Mouse (Mus musculus) intestine, postnatal 0 days (tissue): ENCODE data around the gene Mad1l1. TPM values are rescaled to one million over a fixed set of nuclear protein-coding genes. Genes with fewer than 3 reads are reported as not detected.

Experiments
- ATAC-seq: fragments of 200-750 bp; cut with Nextera tagmentation; 2 replicates; pipeline ENCODE4 v1.8.0; 2017; ENCODE audit warnings: mild to moderate bottlenecking, moderate TSS enrichment, moderate library complexity
- H3K27ac ChIP-seq: fragments of 300-500 bp; sonication (generic); 2 replicates; pipeline ENCODE4 v1.5.1; 2014; ENCODE audit warnings: mild to moderate bottlenecking, low read depth, low read length, moderate library complexity
- H3K27me3 ChIP-seq: fragments of 300-500 bp; sonication (generic); replicated peaks from 2 replicates; pipeline ENCODE4 v1.6.1; 2014; ENCODE audit warnings: low read length, mixed read lengths; ENCODE audit not compliant: control insufficient read depth, insufficient read depth
- H3K36me3 ChIP-seq: fragments of 300-500 bp; sonication (generic); 2 replicates; pipeline ENCODE4 v1.6.1; 2014; ENCODE audit warnings: mild to moderate bottlenecking, moderate library complexity; ENCODE audit not compliant: control insufficient read depth, insufficient read depth
- H3K4me1 ChIP-seq: fragments of 300-500 bp; sonication (generic); replicated peaks from 2 replicates; pipeline ENCODE4 v1.6.1; 2014; ENCODE audit warnings: antibody characterized with exemption, low read length, mixed read lengths; ENCODE audit not compliant: control insufficient read depth, insufficient read depth
- H3K4me2 ChIP-seq: fragments of 300-500 bp; sonication (generic); replicated peaks from 2 replicates; pipeline ENCODE4 v1.6.1; 2014; ENCODE audit warnings: low read depth, mild to moderate bottlenecking, moderate library complexity
- H3K4me3 ChIP-seq: fragments of 300-500 bp; sonication (generic); 2 replicates; pipeline ENCODE4 v1.5.1; 2014; ENCODE audit warnings: low read depth, low read length
- H3K9ac ChIP-seq: fragments of 300-500 bp; sonication (generic); 2 replicates; pipeline ENCODE4 v1.6.1; 2014; ENCODE audit warnings: mild to moderate bottlenecking, low read depth, low read length
- H3K9me3 ChIP-seq: fragments of 300-500 bp; sonication (generic); 2 replicates; pipeline ENCODE4 v1.6.1; 2016; ENCODE audit warnings: mixed run types; ENCODE audit not compliant: control insufficient read depth
- CTCF ChIP-seq: sonication (generic); IDR thresholded peaks from 2 replicates; pipeline ENCODE4 v1.5.1; 2016; ENCODE audit warnings: low read depth, mild to moderate bottlenecking, control low read depth, antibody characterized with exemption, moderate library complexity
- WGBS: fragments of 180-500 bp; shearing (Covaris S2); extraction: QIAGEN DNeasy Blood & Tissue Kit; methylation state at CpG from one replicate; pipeline ENCODE4 v1.1.7; 2014; 5-methylcytosine and 5-hydroxymethylcytosine counted together
- polyA plus RNA-seq: library from polyadenylated mRNA; unstranded; fragments of >200 nt; fragmentation: Nextera tagmentation; extraction: Ambion mirVana; gene quantifications from 2 replicates; pipeline ENCODE4 v1.2.1, GENCODE M21; 2015

Mad1l1 gene
- polyA plus RNA-seq, 1 experiment from 2014 or later: 10.3 TPM

- no peak overlapping the region for H3K4me3 ChIP-seq
- 0 out of 2 replicates have a peak, but pooled peaks cover 5% of the 10 kb centered on the region for H3K4me1 ChIP-seq
- H3K27me3 ChIP-seq: no peaks in the 10 kb centered on the region
- no peak overlapping the region for H3K27ac ChIP-seq
- H3K9me3 ChIP-seq: no peaks in the 10 kb centered on the region
- H3K4me2 ChIP-seq: no peak overlapping the region
- no peak for ATAC-seq
- no peak overlapping the region for H3K9ac ChIP-seq
- H3K36me3 ChIP-seq: no peaks in the 10 kb centered on the region
- no peak for TF ChIP-seq CTCF
- 68% methylated on average over 2 of the region's 2 CpGs for WGBS
Observed at GRCm38 (mm10) chr5:140113281-140113680, 208.1 kb downstream of the Mad1l1 start.

- no peak overlapping the region for H3K4me3 ChIP-seq
- no peak overlapping the region for H3K27ac ChIP-seq
- H3K36me3 ChIP-seq: 0 out of 2 replicates have a peak, but pooled peaks cover 3% of the 10 kb centered on the region
- H3K9me3 ChIP-seq: no peaks in the 10 kb centered on the region
- no peak overlapping the region for H3K9ac ChIP-seq
- no peak for ATAC-seq
- TF ChIP-seq CTCF: no peak
- 23% methylated on average over 3 of the region's 3 CpGs for WGBS
- H3K4me1 ChIP-seq: no peaks in the 10 kb centered on the region
- H3K4me2 ChIP-seq: no peak overlapping the region
- no peaks in the 10 kb centered on the region for H3K27me3 ChIP-seq
Observed at GRCm38 (mm10) chr5:140110024-140110423, 211.3 kb downstream of the Mad1l1 start.

- Histone ChIP-seq H3K27ac (no peak overlapping the region), H3K4me3 (no peak overlapping the region), H3K4me1 (no peaks in the 10 kb centered on the region), H3K4me2 (no peak overlapping the region), H3K9ac (no peak overlapping the region), H3K27me3 (no peaks in the 10 kb centered on the region), H3K9me3 (no peaks in the 10 kb centered on the region), H3K36me3 (peaks cover 6% of the 10 kb centered on the region; the same call in 1 of the 2 replicates)
- ATAC-seq: no peak
- no peak for TF ChIP-seq CTCF
- 86% methylated on average over 2 of the region's 2 CpGs for WGBS
Observed at GRCm38 (mm10) chr5:140107907-140108306, 213.4 kb downstream of the Mad1l1 start.

GRCm38 (mm10) chr5:140106051-140106450, 215.3 kb downstream of the Mad1l1 start:
- H3K9ac ChIP-seq: no peak overlapping the region
- H3K4me3 ChIP-seq: no peak overlapping the region
- no peak for ATAC-seq
- H3K27me3 ChIP-seq: no peaks in the 10 kb centered on the region
- H3K4me1 ChIP-seq: no peaks in the 10 kb centered on the region
- H3K9me3 ChIP-seq: no peaks in the 10 kb centered on the region
- no peak overlapping the region for H3K4me2 ChIP-seq
- TF ChIP-seq CTCF: no peak
- H3K27ac ChIP-seq: no peak overlapping the region
- H3K36me3 ChIP-seq: peaks cover 6% of the 10 kb centered on the region; the same call in 1 of the 2 replicates
- 85% methylated on average over 3 of the region's 3 CpGs for whole genome bisulfite sequencing

GRCm38 (mm10) chr5:140104891-140105290, 216.5 kb downstream of the Mad1l1 start:
- H3K9ac ChIP-seq: no peak overlapping the region
- H3K9me3 ChIP-seq: no peaks in the 10 kb centered on the region
- no peaks in the 10 kb centered on the region for H3K27me3 ChIP-seq
- H3K4me2 ChIP-seq: no peak overlapping the region
- 92% methylated on average over 1 of the region's 1 CpGs for WGBS
- H3K4me1 ChIP-seq: no peaks in the 10 kb centered on the region
- no peak overlapping the region for H3K27ac ChIP-seq
- TF ChIP-seq CTCF: no peak
- H3K36me3 ChIP-seq: peaks cover 6% of the 10 kb centered on the region; the same call in 1 of the 2 replicates
- no peak for ATAC-seq
- no peak overlapping the region for H3K4me3 ChIP-seq

- H3K36me3 ChIP-seq: peaks cover 6% of the 10 kb centered on the region; the same call in 1 of the 2 replicates
- WGBS: 94% methylated on average over 8 of the region's 8 CpGs
- no peaks in the 10 kb centered on the region for H3K9me3 ChIP-seq
- no peak overlapping the region for H3K27ac ChIP-seq
- no peak for ATAC-seq
- H3K4me2 ChIP-seq: no peak overlapping the region
- no peaks in the 10 kb centered on the region for H3K27me3 ChIP-seq
- H3K4me3 ChIP-seq: no peak overlapping the region
- H3K4me1 ChIP-seq: no peaks in the 10 kb centered on the region
- TF ChIP-seq CTCF: no peak
- no peak overlapping the region for H3K9ac ChIP-seq
Observed at GRCm38 (mm10) chr5:140102731-140103130, 218.6 kb downstream of the Mad1l1 start.
